Mouse (Mus musculus): ENCODE data around the gene Ephb1. TPM values are rescaled to one million over a fixed set of nuclear protein-coding genes. Genes with fewer than 3 reads are reported as not detected.

The Ephb1 gene
- polyA plus RNA-seq, 1 experiment from 2014 or later = 23.0 TPM

DNA sequence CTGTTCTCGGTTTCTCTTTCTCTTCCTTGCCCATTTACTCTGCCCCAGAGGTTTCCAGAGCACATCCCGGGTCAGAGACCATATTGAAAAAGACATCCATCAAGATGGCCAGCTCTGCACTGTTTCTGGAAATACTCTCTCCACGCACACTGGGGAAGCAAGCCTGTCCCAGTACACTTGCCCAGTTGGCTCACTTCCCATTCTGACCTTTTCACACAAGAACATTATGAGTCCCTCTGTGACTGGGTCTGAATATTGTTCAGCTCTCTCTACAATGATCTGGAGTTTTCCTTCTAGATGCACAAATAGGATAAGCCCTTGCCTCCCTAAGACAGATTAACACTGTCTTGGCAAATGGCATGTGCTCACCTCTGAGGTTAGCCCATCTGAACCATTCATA, 243.0 kb downstream of the Ephb1 start:
- Histone ChIP-seq H3K36me3 (ENCODE audit: poor library complexity, severe bottlenecking) (no peaks in the 10 kb centered on the region), H3K4me3 (no peak overlapping the region), H3K9ac (no peak overlapping the region), H3K4me1 (peaks cover 23% of the 10 kb centered on the region), H3K4me2 (no peak overlapping the region), H3K9me3 (replicated peaks) (no peaks in the 10 kb centered on the region), H3K27ac (no peak overlapping the region), H3K27me3 (peaks cover 3% of the 10 kb centered on the region; the same call in 1 of the 2 replicates)
- WGBS = 79% methylated on average over 3 of the region's 3 CpGs
- ATAC-seq = no peak

DNA sequence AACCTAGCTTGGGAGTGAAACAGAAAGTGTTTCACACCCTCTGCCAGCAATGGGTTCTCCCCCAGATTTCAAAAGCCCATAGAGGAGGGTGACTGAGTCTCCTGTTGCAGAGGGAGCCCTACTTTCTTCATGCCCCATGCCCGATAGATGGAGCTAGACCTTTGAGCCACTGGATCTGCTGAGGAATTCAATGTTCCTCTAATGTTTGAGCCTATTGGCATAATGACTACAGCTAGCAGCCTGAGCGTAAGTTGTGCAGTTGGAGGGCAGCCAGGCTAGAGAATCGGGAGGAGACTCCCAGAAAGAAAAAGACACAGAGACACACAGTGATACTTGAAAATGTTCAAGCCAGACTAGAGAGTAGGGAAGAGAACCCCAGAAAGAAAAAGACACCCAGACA, 246.5 kb downstream of the Ephb1 start:
- ATAC-seq = 0 out of 2 replicates have a peak, but pooled peaks have one; percentile 21
- H3K27ac ChIP-seq = no peak overlapping the region

DNA sequence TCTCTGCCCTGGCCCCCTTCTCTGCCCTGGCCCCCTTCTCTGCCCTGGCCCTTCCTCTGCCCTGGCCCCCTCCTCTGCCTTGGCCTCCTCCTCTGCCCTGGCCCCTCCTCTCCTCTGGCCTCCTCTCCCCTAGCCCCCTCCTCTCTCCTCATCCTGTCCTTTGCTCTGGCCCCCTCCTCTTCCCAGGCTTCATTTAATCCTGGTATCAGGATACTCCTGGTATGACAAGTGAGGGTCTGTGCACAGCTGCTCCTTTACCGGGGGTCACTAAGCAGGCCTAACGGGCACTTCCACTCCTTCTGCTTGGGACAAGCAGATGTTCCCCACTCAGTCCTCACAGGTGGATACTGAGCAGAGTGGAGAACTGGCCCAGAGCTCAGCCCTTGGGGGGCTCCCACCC, 247.3 kb downstream of the Ephb1 start:
- ATAC-seq = 0 out of 2 replicates have a peak, but pooled peaks have one; percentile 43
- 41% methylated on average over 2 of the region's 2 CpGs for WGBS

More for the DNA sequence above, 246.5 kb downstream of the Ephb1 start:
- no peak overlapping the region for H3K4me2 ChIP-seq
- no peak overlapping the region for H3K4me3 ChIP-seq
- WGBS = 37% methylated on average over 3 of the region's 3 CpGs
- peaks cover 5% of the 10 kb centered on the region; the same call in 1 of the 2 replicates for H3K27me3 ChIP-seq
- peaks cover 23% of the 10 kb centered on the region for H3K4me1 ChIP-seq
- H3K9me3 ChIP-seq (replicated peaks) = no peaks in the 10 kb centered on the region
- no peaks in the 10 kb centered on the region for H3K36me3 ChIP-seq (ENCODE audit: poor library complexity, severe bottlenecking)
- no peak overlapping the region for H3K9ac ChIP-seq

DNA sequence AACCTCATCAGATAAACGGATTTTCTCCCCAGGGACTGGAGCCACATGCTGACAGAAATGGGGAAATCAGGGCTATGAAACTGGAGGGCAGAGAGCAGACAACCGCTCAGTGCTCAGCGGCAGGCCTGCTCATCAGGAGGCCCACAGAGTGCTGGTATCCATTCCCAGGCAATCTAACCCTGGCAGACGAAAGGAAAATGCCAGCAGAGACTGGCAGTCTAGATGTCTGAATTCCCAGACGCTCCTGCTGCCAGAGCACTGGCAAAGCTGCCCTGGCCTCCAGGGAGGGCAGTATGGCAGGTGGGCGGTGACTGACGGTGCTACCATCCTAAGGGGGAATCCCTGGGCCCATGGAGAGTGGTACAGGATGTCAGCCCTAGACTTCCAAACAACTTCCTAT, 257.7 kb downstream of the Ephb1 start:
- H3K9ac ChIP-seq = no peak overlapping the region
- H3K36me3 ChIP-seq (ENCODE audit: poor library complexity, severe bottlenecking) = no peaks in the 10 kb centered on the region
- no peaks in the 10 kb centered on the region; the same call in 1 of the 2 replicates for H3K9me3 ChIP-seq (replicated peaks)
- no peak for ATAC-seq
- 34% methylated on average over 7 of the region's 7 CpGs for WGBS
- no peaks in the 10 kb centered on the region for H3K27me3 ChIP-seq
- no peak overlapping the region; the same call in 1 of the 2 replicates for H3K27ac ChIP-seq
- no peak overlapping the region for H3K4me3 ChIP-seq
- H3K4me2 ChIP-seq = no peak overlapping the region
- peaks cover 7% of the 10 kb centered on the region; the same call in 1 of the 2 replicates for H3K4me1 ChIP-seq

More for the DNA sequence above, 247.3 kb downstream of the Ephb1 start:
- Histone ChIP-seq H3K27ac (no peak overlapping the region), H3K4me1 (peaks cover 23% of the 10 kb centered on the region), H3K4me3 (no peak overlapping the region), H3K9ac (no peak overlapping the region), H3K27me3 (peaks cover 5% of the 10 kb centered on the region; the same call in 1 of the 2 replicates), H3K36me3 (ENCODE audit: poor library complexity, severe bottlenecking) (no peaks in the 10 kb centered on the region), H3K9me3 (replicated peaks) (no peaks in the 10 kb centered on the region), H3K4me2 (no peak overlapping the region)

DNA sequence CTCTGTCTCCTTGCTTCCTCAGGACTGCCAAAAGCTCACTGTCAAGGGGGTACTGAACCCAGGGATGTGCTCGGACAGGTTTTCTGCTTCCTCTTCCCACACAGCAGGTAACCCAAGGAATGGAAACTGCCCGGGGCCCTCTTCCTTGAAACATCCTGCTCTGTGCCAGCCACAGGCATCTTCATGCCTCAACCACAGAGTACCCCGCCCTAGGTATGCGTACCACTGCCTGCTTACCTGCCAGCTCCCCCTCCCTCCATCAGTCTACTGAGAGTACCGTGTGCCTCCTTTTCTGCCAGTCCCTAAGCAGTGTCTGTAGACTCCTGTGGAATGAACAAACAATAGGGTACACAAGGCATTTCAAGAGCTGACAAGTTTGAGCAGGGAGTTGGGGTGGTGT, 265.9 kb downstream of the Ephb1 start:
- Histone ChIP-seq H3K27ac (no peak overlapping the region), H3K36me3 (ENCODE audit: poor library complexity, severe bottlenecking) (no peaks in the 10 kb centered on the region), H3K27me3 (peaks cover 3% of the 10 kb centered on the region; the same call in 1 of the 2 replicates), H3K4me1 (peaks cover 13% of the 10 kb centered on the region; the same call in 1 of the 2 replicates), H3K9me3 (replicated peaks) (no peaks in the 10 kb centered on the region), H3K4me3 (no peak overlapping the region), H3K9ac (no peak overlapping the region), H3K4me2 (no peak overlapping the region)
- ATAC-seq = no peak
- WGBS = 88% methylated on average over 5 of the region's 5 CpGs

DNA sequence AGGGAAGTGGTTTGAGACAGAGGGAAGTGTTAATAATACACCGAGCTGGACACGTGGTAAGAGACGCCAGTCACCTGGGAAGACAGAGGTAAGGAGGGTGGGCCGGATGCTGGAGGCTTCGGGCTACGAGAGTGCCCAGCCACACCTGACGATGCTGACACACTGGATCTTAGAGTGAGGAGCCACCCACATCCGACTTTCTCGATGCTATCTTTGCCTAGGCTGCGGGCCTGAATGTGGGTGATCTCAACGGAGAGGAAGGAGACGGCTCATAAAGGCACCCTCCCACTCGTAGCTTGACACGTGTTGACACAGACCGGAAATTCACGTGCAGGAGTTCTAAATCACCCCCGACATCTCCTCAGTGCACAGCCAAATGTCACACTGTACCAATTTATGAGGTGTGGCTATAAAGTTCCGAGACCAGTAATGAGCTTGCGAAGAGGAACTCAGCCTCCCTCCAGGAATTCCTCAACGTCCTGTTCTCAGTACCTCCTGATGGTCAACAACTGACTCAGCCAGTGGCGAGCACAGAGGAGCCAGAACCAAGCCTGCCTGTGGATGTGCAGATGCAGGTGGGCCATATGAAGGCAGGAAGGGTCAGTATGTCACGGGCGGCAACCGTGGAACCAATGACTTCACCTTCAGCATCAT, 268.3 kb downstream of the Ephb1 start:
- ATAC-seq = no peak
- peaks cover 3% of the 10 kb centered on the region; the same call in 1 of the 2 replicates for H3K27me3 ChIP-seq
- no peak overlapping the region for H3K27ac ChIP-seq
- H3K36me3 ChIP-seq (ENCODE audit: poor library complexity, severe bottlenecking) = no peaks in the 10 kb centered on the region
- no peaks in the 10 kb centered on the region for H3K9me3 ChIP-seq (replicated peaks)
- no peak overlapping the region for H3K4me2 ChIP-seq
- peaks cover 10% of the 10 kb centered on the region; the same call in 1 of the 2 replicates for H3K4me1 ChIP-seq
- WGBS = 94% methylated on average over 24 of the region's 24 CpGs
- no peak overlapping the region for H3K4me3 ChIP-seq
- no peak overlapping the region for H3K9ac ChIP-seq

DNA sequence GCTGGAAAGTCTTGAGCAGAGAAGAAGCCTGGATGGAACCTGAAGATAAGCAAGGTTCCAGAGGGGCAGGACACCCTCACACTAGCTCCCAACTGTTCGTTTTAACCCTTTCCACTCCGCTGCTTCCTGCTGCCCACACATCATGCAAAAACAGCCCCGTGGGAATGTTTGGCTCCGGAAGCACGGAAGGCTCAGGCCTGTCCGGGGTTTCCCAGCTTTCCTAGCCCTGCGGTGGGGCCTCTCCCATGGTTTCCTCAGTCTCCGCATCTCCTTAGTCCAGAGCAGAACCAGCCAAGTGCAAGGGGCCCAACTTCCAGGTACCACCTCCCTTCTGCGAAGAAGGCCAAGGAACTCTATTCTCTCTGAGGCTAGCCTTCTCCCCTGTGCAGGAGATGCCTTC, 269.0 kb downstream of the Ephb1 start:
- ATAC-seq = no peak
- 92% methylated on average over 9 of the region's 9 CpGs for WGBS
- H3K4me3 ChIP-seq = no peak overlapping the region
- H3K27ac ChIP-seq = no peak overlapping the region
- no peaks in the 10 kb centered on the region for H3K9me3 ChIP-seq (replicated peaks)
- H3K4me1 ChIP-seq = peaks cover 8% of the 10 kb centered on the region; the same call in 1 of the 2 replicates
- no peak overlapping the region for H3K9ac ChIP-seq
- H3K27me3 ChIP-seq = peaks cover 3% of the 10 kb centered on the region; the same call in 1 of the 2 replicates
- H3K36me3 ChIP-seq (ENCODE audit: poor library complexity, severe bottlenecking) = no peaks in the 10 kb centered on the region
- no peak overlapping the region for H3K4me2 ChIP-seq

DNA sequence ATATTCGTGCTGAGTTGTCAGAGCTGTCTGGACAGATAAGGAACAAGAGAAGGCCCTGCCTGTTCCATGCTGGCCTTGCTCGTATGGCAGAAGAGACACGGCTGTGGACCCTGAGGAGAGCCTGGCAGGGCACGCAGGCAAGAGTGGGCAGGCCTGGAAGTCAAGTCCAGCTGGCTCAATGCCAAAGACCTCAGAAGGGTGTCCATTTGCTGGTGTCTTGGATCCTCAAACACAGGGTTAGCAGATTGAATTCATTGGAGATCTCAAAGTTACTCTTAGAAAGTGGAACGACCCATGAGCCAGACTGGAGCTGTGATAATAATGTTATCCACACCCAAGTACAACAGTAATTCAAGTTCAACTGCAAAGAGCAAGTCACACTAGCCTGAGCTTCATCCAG, 273.6 kb downstream of the Ephb1 start:
- no peaks in the 10 kb centered on the region for H3K9me3 ChIP-seq (replicated peaks)
- H3K36me3 ChIP-seq (ENCODE audit: poor library complexity, severe bottlenecking) = no peaks in the 10 kb centered on the region
- no peak overlapping the region for H3K9ac ChIP-seq
- H3K4me1 ChIP-seq = peaks cover 15% of the 10 kb centered on the region
- H3K4me3 ChIP-seq = no peak overlapping the region
- H3K27ac ChIP-seq = no peak overlapping the region
- no peak for ATAC-seq
- no peak overlapping the region for H3K4me2 ChIP-seq
- H3K27me3 ChIP-seq = no peaks in the 10 kb centered on the region
- WGBS = 88% methylated on average over 5 of the region's 5 CpGs

DNA sequence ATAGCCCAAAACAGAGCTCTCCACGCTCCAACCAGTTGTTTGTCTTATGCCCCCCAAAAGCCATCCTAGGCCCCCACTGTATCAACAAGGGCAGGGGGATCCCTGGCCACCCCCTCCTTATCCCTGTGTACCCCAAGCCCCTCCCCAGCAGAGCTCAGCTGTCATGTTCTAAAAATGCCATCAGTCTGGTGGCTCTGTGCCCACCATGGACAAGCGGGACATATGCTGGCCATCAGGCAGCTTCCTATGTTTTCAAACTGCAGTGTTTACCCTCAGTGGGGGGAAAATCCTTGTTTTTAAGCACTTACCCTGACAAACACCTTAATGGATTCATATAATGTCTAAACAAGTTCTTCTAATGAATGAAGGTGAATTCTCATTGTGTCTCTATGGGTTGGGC, 275.3 kb downstream of the Ephb1 start:
- no peaks in the 10 kb centered on the region for H3K36me3 ChIP-seq (ENCODE audit: poor library complexity, severe bottlenecking)
- no peak overlapping the region for H3K27ac ChIP-seq
- no peak overlapping the region for H3K4me3 ChIP-seq
- no peak overlapping the region for H3K9ac ChIP-seq
- H3K9me3 ChIP-seq (replicated peaks) = no peaks in the 10 kb centered on the region
- WGBS = 91% methylated on average over 2 of the region's 2 CpGs
- H3K4me1 ChIP-seq = peaks cover 17% of the 10 kb centered on the region
- H3K4me2 ChIP-seq = no peak overlapping the region
- no peak for ATAC-seq
- H3K27me3 ChIP-seq = no peaks in the 10 kb centered on the region

DNA sequence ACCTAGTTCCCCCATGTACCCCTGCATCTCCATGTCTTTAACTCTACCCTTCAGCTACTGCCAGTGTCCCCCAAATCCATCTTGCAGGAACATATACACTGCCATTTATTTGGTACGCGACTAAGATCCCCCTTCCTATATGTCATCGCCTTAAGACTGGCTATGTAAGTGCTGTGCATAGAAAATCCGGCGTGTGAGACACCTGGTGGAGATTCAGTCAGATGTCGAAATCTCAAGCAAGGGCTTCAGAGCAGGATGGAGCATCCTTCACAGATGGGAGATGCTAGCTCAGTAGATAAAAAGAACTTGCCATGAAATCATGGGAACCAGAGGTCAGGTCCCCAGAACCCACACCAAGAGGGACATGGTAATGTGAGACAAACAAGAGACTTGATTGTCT, 276.3 kb downstream of the Ephb1 start:
- no peak overlapping the region for H3K9ac ChIP-seq
- no peak overlapping the region for H3K4me2 ChIP-seq
- H3K4me3 ChIP-seq = no peak overlapping the region
- H3K9me3 ChIP-seq (replicated peaks) = no peaks in the 10 kb centered on the region
- H3K27ac ChIP-seq = no peak overlapping the region
- H3K36me3 ChIP-seq (ENCODE audit: poor library complexity, severe bottlenecking) = no peaks in the 10 kb centered on the region
- 92% methylated on average over 6 of the region's 6 CpGs for WGBS
- ATAC-seq = no peak
- peaks cover 20% of the 10 kb centered on the region for H3K4me1 ChIP-seq
- no peaks in the 10 kb centered on the region for H3K27me3 ChIP-seq

DNA sequence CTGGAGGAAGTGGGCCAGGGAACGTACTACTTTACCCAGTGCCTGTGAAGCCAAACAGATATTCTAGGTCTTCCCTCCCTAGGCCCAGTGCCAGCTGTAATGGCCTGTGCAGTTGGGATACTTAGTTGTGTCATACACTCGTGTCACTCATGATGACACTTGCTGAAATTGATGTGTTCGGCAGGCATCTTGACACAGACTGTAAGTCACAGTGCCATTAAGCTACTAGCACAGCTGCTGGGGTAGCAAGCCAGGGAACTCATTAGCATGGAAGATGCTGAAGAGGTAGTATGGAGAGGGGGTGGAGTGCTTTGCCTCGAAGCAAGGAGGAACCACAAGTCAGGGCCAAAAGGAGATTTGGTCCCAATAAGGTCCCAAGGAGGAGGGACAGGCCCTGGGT, 279.0 kb downstream of the Ephb1 start:
- H3K4me1 ChIP-seq = peaks cover 20% of the 10 kb centered on the region
- H3K4me3 ChIP-seq = no peak overlapping the region
- H3K36me3 ChIP-seq (ENCODE audit: poor library complexity, severe bottlenecking) = no peaks in the 10 kb centered on the region
- H3K9me3 ChIP-seq (replicated peaks) = no peaks in the 10 kb centered on the region
- ATAC-seq = peak; percentile 62
- no peak overlapping the region for H3K4me2 ChIP-seq
- H3K9ac ChIP-seq = no peak overlapping the region
- 55% methylated on average over 4 of the region's 4 CpGs for WGBS
- H3K27ac ChIP-seq = no peak overlapping the region; the same call in 1 of the 2 replicates
- H3K27me3 ChIP-seq = no peaks in the 10 kb centered on the region

DNA sequence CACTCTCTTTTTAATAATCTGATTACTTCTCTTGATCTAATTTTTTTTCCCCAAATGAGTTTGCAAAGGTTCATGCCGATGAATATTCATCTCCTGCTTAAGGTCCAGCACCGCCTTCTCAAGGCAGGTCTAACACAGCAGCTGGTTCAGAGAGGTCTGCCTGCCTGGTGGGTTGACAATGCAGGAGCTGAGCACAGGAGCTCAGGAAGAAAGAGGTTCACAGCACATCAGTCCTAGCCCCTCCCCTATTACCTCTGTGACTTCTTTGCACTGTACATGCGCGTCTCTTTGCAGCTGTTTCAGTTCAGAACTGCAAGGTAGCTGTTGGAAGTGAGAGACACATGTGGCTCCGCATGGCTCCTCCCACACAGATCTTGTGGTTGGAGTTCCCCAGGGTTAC, 281.1 kb downstream of the Ephb1 start:
- 87% methylated on average over 5 of the region's 5 CpGs for WGBS
- Histone ChIP-seq H3K4me2 (no peak overlapping the region), H3K4me3 (no peak overlapping the region), H3K4me1 (peaks cover 27% of the 10 kb centered on the region), H3K36me3 (ENCODE audit: poor library complexity, severe bottlenecking) (no peaks in the 10 kb centered on the region), H3K27me3 (no peaks in the 10 kb centered on the region), H3K9ac (no peak overlapping the region), H3K9me3 (replicated peaks) (no peaks in the 10 kb centered on the region), H3K27ac (no peak overlapping the region)
- ATAC-seq = no peak
